Mouse (Mus musculus) lung, postnatal 0 days (tissue): ENCODE data around the gene Armh2. TPM values are rescaled to one million over a fixed set of nuclear protein-coding genes. Genes with fewer than 3 reads are reported as not detected.

Experiments
- ATAC-seq: fragments of 200-750 bp; cut with Nextera tagmentation; 2 replicates; pipeline ENCODE4 v1.8.0; 2017; ENCODE audit warnings: moderate library complexity
- DNase-seq: peaks from one replicate; pipeline ENCODE4 v3.0.0-alpha.2; 2016; ENCODE audit warnings: low spot score
- H3K27ac ChIP-seq: fragments of 300-500 bp; sonication (generic); 2 replicates; pipeline ENCODE4 v1.5.1; 2014; ENCODE audit warnings: antibody characterized with exemption, mild to moderate bottlenecking, low read length, mixed read lengths
- H3K27me3 ChIP-seq: fragments of 300-500 bp; sonication (generic); replicated peaks from 2 replicates; pipeline ENCODE4 v1.6.1; 2014; ENCODE audit warnings: low read length, mixed read lengths; ENCODE audit not compliant: insufficient read depth
- H3K36me3 ChIP-seq: fragments of 300-500 bp; sonication (generic); 2 replicates; pipeline ENCODE4 v1.6.1; 2014; ENCODE audit warnings: low read length, mixed read lengths; ENCODE audit not compliant: insufficient read depth
- H3K4me1 ChIP-seq: fragments of 300-500 bp; sonication (generic); 2 replicates; pipeline ENCODE4 v1.6.1; 2014; ENCODE audit warnings: antibody characterized with exemption, low read depth, low read length, mixed read lengths; ENCODE audit not compliant: insufficient read depth
- H3K4me2 ChIP-seq: fragments of 300-500 bp; sonication (generic); replicated peaks from 2 replicates; pipeline ENCODE4 v1.6.1; 2014; ENCODE audit warnings: low read depth, mild to moderate bottlenecking, low read length, moderate library complexity, mixed read lengths
- H3K4me3 ChIP-seq: fragments of 300-500 bp; sonication (generic); 2 replicates; pipeline ENCODE4 v1.5.1; 2014; ENCODE audit warnings: low read depth, low read length
- H3K9ac ChIP-seq: fragments of 300-500 bp; sonication (generic); replicated peaks from 2 replicates; pipeline ENCODE4 v1.6.1; 2014; ENCODE audit warnings: low read depth, mild to moderate bottlenecking
- H3K9me3 ChIP-seq: fragments of 300-500 bp; sonication (generic); 2 replicates; pipeline ENCODE4 v1.6.1; 2016; ENCODE audit warnings: low read length, mixed read lengths
- CTCF ChIP-seq: IDR thresholded peaks from 2 replicates; pipeline ENCODE4 v1.5.1; 2016; ENCODE audit warnings: antibody characterized with exemption, mild to moderate bottlenecking
- EP300 ChIP-seq: IDR thresholded peaks from 2 replicates; pipeline ENCODE4 v1.6.1; 2016; ENCODE audit warnings: antibody characterized with exemption, mild to moderate bottlenecking, control low read depth
- WGBS: fragments of 180-500 bp; shearing (Covaris S2); extraction: QIAGEN DNeasy Blood & Tissue Kit; methylation state at CpG from one replicate; pipeline ENCODE4 v1.1.7; 2014; 5-methylcytosine and 5-hydroxymethylcytosine counted together
- polyA plus RNA-seq: library from polyadenylated mRNA; unstranded; fragments of >200 nt; fragmentation: Nextera tagmentation; extraction: Ambion mirVana; gene quantifications from 2 replicates; pipeline ENCODE4 v1.2.1, GENCODE M21; 2015

Gene Armh2
- polyA plus RNA-seq, 1 experiment from 2014 or later = not detected

DNA sequence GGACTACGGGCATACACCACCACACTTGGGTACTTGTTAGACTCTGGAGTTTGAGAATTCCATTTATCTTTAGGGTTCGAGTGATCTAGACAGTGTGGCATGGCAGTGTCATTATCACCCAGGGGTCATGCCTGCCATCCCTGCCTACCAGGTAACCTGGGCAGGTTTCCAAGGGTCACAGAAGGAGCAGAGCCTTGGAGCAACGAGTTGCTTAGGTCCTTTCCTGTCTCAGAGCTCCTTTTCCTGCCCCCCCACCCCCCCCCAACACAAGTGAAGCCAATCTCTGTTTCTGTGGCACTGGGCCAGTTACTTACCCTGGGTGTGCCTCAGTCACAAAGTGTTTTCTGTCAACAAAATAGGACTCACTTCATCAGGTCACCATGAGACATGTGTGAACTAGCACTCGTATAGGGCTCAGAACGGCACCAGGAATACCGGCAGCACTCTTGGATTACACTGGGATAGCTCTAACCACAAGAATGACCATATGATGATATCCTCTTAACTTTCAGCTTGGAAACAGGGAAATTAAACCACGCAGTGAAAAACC, 28.4 kb upstream of the Armh2 start:
- Histone ChIP-seq H3K9ac (no peak overlapping the region), H3K9me3 (no peaks in the 10 kb centered on the region), H3K36me3 (no peaks in the 10 kb centered on the region), H3K4me2 (0 out of 2 replicates have a peak overlapping the region, but pooled peaks have one; percentile 6), H3K27me3 (no peaks in the 10 kb centered on the region), H3K27ac (0 out of 2 replicates have a peak overlapping the region, but pooled peaks have one; percentile 21), H3K4me1 (no peaks in the 10 kb centered on the region; the same call in 1 of the 2 replicates), H3K4me3 (no peak overlapping the region)
- 55% methylated on average over 7 of the region's 7 CpGs for WGBS
- no peak for TF ChIP-seq CTCF
- no peak for TF ChIP-seq EP300
- peak; percentile 38 for DNase-seq
- 0 out of 2 replicates have a peak, but pooled peaks have one; percentile 7 for ATAC-seq

DNA sequence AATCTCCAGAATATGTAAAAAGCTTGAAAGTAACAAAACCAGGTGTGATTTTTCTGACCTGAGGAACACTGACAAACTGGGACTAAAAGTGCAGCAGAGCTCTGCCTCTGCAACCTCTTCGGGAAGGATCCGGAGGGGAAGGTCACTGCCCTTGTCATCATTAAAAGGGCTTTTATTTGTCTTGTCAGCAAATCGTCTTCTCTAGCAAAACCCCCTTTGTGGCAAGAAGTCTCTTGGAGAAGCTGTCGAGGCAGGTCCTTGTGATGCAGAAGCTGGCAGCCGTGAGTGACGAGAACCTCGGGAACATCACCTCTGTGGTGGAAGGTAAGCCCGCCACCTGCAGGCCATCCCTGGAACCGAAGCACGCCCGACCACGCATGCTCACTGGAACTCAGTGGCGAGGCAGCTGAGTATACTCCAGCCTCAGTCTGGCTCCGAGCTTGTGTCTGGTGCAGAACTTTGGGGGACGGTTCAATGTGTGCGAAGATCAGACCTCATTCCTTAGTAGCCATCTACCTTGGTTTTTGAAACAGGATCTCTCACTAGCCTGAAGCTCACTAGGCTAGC, 27.5 kb upstream of the Armh2 start:
- H3K27me3 ChIP-seq = no peaks in the 10 kb centered on the region
- H3K27ac ChIP-seq = no peak overlapping the region
- H3K4me3 ChIP-seq = no peak overlapping the region
- peak; percentile 96 for TF ChIP-seq CTCF
- no peak for TF ChIP-seq EP300
- H3K9me3 ChIP-seq = no peaks in the 10 kb centered on the region
- no peaks in the 10 kb centered on the region; the same call in 1 of the 2 replicates for H3K4me1 ChIP-seq
- H3K36me3 ChIP-seq = no peaks in the 10 kb centered on the region
- DNase-seq (peak; percentile 81), ATAC-seq (peak; percentile 73)
- H3K9ac ChIP-seq = no peak overlapping the region
- H3K4me2 ChIP-seq = 0 out of 2 replicates have a peak overlapping the region, but pooled peaks have one; percentile 17
- 9% methylated on average over 16 of the region's 16 CpGs for WGBS

DNA sequence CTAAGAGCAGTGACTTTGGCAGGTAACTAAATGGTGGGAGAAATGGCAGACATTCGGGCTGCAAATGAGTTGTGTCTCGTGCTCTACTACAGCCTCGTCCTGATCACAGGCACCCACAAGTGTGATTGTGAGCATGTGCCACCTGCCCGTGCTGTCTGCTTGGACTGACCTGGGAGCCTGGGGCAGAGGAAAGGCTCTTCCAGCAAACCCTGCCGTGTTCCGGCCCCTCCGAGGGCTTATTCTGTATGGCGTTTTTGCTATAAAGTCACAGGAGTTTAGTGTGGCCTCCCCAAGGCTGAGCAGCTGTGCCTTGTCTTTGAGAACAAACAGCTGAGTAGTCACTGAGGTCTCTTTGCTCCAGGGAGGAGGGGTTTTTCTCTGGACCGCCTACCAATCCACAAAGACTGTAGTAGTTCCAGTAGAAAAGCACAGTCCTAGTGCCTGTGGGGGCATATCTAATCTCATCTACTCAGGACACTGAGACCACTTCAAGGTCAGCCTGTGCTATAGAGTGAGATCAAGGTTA, 26.6 kb upstream of the Armh2 start:
- no peak overlapping the region for H3K27ac ChIP-seq
- H3K4me3 ChIP-seq = no peak overlapping the region
- H3K4me2 ChIP-seq = no peak overlapping the region
- no peaks in the 10 kb centered on the region for H3K9me3 ChIP-seq
- H3K4me1 ChIP-seq = no peaks in the 10 kb centered on the region; the same call in 1 of the 2 replicates
- whole genome bisulfite sequencing = 67% methylated on average over 9 of the region's 9 CpGs
- TF ChIP-seq CTCF (no peak), EP300 (no peak)
- H3K27me3 ChIP-seq = no peaks in the 10 kb centered on the region
- no peak for ATAC-seq
- no peak for DNase-seq
- no peak overlapping the region for H3K9ac ChIP-seq
- no peaks in the 10 kb centered on the region for H3K36me3 ChIP-seq

DNA sequence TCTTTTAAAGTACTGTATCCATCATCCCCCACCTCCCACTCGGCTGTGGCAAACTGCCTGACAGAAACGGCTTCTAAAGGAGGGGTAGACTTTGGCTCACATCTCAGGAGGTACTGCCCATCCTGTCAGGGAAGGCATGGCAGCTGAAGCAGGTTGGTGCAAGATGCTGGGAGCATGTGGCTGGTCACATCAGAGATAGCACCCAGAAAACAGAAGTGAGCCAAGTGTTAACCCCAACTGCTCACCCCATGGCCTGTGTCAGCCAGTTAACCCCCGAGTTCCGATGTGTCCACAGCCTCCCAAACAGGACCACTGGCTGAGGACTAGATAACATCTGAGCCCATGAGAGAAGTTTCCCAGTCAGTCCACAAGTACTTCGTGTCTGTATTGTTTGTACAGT, 25.4 kb upstream of the Armh2 start:
- DNase-seq (no peak), ATAC-seq (no peak)
- no peak overlapping the region for H3K27ac ChIP-seq
- 63% methylated on average over 5 of the region's 5 CpGs for WGBS
- no peaks in the 10 kb centered on the region for H3K27me3 ChIP-seq
- no peaks in the 10 kb centered on the region; the same call in 1 of the 2 replicates for H3K4me1 ChIP-seq
- no peak overlapping the region for H3K4me3 ChIP-seq
- no peak overlapping the region for H3K9ac ChIP-seq
- no peak overlapping the region for H3K4me2 ChIP-seq
- no peaks in the 10 kb centered on the region for H3K9me3 ChIP-seq
- no peaks in the 10 kb centered on the region for H3K36me3 ChIP-seq
- no peak for TF ChIP-seq CTCF
- TF ChIP-seq EP300 = no peak

DNA sequence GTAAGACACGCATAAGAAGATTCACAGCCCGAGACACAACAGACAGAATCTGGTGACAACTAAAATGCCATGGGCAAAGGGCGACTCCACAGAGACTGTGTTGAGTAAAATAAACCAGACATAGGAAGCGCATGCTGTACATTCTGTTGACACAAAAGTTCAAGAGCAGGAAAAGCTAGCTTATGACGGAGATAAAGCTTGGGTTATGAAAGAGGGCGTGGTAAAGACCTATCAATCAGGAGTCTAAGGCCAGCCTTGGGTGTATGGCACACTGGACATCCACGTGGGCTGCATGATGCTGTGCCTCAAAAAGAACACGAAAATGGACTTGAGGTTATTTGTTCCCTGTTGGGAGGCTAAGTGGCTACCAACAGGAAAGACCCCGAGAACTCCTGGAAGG, 24.6 kb upstream of the Armh2 start:
- 51% methylated on average over 9 of the region's 9 CpGs for WGBS
- H3K27ac ChIP-seq = no peak overlapping the region
- H3K27me3 ChIP-seq = no peaks in the 10 kb centered on the region
- no peaks in the 10 kb centered on the region for H3K9me3 ChIP-seq
- no peak overlapping the region for H3K4me2 ChIP-seq
- H3K4me1 ChIP-seq = no peaks in the 10 kb centered on the region; the same call in 1 of the 2 replicates
- H3K9ac ChIP-seq = no peak overlapping the region
- no peaks in the 10 kb centered on the region for H3K36me3 ChIP-seq
- TF ChIP-seq CTCF (no peak), EP300 (no peak)
- H3K4me3 ChIP-seq = no peak overlapping the region
- DNase-seq = peak; percentile 49
- ATAC-seq = peak; percentile 62

DNA sequence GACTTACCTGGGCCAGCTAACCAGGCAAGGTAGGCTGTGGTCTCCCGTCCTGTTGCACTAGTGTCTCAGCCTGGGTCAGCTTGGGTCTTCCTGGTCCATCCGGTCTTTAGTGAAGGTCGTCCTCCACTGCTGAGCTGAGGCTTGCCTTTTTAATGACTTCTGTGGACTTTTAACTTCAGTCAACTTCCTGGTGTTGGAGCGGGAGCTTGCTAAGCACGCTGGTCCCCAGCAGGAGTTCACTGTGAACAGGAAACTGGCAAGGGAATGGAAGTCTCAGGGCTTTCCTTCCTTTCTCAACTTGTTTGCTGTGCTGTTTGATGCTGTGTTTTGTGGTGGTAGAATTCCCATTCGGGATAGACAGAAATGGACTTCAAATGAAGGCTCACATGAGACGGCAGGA, 23.4 kb upstream of the Armh2 start:
- WGBS = 56% methylated on average over 7 of the region's 7 CpGs
- no peak for DNase-seq

More for the DNA sequence above, 23.4 kb upstream of the Armh2 start:
- H3K27me3 ChIP-seq = no peaks in the 10 kb centered on the region
- no peak overlapping the region for H3K27ac ChIP-seq
- H3K36me3 ChIP-seq = no peaks in the 10 kb centered on the region
- ATAC-seq = no peak
- no peak for TF ChIP-seq CTCF
- TF ChIP-seq EP300 = no peak
- H3K9ac ChIP-seq = no peak overlapping the region
- no peaks in the 10 kb centered on the region for H3K9me3 ChIP-seq
- H3K4me2 ChIP-seq = no peak overlapping the region
- no peaks in the 10 kb centered on the region; the same call in 1 of the 2 replicates for H3K4me1 ChIP-seq
- H3K4me3 ChIP-seq = no peak overlapping the region
